Mouse (Mus musculus): ENCODE results near the gene Tex21.

The Tex21 gene

GRCm38 (mm10) chr12:76266875-76267274, 20.3 kb upstream of the Tex21 start:
- TF ChIP-seq GATA4 (IDR thresholded peaks at IDR 0.05; ENCODE audit: insufficient replicate concordance, low read length) = no peak

DNA sequence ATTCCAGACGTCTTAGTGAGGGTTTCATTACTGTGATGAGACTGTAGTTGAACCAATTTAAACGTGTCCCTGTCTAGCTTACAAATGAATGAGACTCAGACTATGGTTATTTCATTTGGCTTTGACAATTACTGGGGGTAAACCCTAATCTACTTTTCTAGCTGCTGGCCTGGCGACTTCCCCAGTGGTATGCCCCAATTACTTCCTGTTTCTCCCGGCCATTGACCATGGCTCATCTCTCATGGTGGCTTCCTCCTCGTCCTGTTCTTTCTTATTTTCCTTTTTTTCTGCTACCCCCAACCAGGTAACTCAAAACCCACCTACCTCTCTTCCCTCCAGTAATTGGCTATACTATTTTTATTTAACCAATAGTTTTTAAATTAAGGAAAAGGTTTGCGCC, 18.5 kb upstream of the Tex21 start:
- TF ChIP-seq GATA4 (IDR thresholded peaks at IDR 0.05; ENCODE audit: insufficient replicate concordance, low read length) = no peak

DNA sequence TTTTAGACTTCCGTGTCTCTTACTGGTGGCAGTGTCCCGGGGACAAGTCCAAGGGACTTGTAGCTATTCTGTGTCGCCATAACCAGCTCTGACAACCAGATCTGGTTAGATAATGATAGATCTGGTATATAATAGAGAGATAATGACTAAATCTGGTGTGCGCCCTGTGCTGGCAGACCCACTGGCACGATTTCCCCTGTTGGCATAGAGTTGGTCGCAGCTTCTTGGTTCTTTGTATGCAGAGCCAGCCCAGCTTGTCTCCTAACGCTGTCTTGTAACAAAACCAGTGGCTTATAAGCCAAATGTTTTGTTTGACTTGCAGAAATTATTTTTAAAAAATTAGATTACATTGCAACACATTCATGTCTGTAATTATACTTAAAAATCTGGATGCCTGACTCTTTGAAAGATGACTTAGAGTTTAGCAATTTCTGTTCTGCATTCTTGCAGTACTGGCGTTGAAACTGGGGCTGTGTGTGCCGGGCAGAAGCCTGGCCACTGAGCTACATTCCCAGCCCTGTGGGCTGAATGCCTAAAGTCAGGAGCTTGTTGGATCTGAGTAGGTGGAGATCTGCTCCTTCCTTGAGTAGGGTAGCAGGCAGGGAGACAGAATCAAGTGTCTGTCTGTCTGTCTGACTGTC, 17.9 kb upstream of the Tex21 start:
- no peak for TF ChIP-seq GATA4 (IDR thresholded peaks at IDR 0.05; ENCODE audit: insufficient replicate concordance, low read length)

- no peak for TF ChIP-seq GATA4 (IDR thresholded peaks at IDR 0.05; ENCODE audit: insufficient replicate concordance, low read length)
Measured at GRCm38 (mm10) chr12:76263876-76264275, 17.3 kb upstream of the Tex21 start.

- TF ChIP-seq GATA4 (IDR thresholded peaks at IDR 0.05; ENCODE audit: insufficient replicate concordance, low read length) = no peak
Measured at GRCm38 (mm10) chr12:76262918-76263317, 16.4 kb upstream of the Tex21 start.

DNA sequence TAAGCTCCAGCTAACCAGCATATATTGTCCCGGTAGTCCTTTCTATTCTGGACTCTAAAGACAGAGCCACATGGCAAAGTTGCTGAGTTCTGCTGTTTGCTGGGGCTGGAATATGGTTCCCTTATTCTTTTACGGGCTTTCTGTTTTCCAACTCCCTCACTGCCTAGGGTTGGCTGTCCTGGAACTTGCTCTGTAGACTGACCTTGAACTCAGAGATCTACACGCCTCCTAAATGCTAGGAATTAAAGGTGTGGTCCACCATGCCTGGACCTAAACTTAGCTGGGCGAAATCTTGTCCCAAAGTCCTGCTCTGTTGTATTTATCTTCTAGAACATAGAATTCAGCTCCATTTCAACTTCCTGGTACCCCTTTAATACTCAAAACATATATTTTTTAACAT, 15.0 kb upstream of the Tex21 start:
- no peak for TF ChIP-seq GATA4 (IDR thresholded peaks at IDR 0.05; ENCODE audit: insufficient replicate concordance, low read length)

DNA sequence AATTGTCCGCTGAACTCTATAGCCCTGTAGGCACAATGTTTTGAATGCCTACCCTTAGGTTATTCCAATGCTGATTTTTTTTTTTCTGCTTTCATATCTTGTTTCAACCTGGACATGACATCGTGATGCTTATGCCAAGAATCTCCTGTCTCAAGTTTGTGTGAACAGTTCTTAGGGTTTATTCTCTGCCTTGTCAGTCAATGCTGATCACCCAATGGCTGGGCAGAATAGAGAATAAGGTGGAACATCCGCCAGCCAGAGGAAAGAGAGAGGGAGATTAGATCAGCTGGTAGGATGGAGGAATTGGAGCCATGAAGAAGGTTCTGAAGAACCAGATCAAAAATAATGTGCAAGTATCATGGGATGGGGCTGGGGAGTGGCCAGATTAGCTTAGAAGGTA, 14.1 kb upstream of the Tex21 start:
- no peak for TF ChIP-seq GATA4 (IDR thresholded peaks at IDR 0.05; ENCODE audit: insufficient replicate concordance, low read length)

DNA sequence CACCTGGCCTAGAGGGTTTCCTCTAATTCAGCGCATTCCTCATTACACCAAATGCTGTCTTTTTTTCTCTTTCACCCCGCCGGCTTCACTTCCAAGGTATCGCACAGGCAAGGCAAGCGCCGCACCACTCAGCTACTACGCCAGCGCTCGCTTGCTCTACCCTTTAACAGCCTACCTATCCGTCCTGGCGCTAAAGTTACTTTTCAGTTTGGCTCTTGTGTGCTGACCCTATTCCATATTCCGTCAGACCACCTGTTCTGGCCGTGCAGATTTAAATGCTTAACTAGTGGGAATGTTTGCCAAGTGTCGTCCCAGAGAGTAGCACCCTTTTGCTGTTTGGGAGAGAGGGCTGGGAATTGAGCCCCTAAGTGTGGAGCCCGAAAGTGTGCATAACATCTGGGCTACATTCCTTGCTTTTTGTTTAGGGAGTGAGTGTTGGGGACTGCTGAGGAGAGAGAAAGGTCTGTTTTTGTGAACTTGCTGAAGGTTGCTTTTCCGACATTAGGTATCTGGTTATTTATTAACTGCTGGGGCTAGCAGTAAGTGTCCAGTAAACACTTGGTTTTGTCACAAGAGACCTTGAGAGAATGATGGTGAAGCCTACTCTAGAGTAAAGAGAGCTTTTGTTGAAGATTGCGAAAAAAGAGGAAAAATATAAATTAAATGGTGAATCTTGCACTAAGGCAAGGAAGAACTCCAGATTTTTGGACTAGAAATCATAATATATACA, 9.7 kb upstream of the Tex21 start:
- TF ChIP-seq GATA4 (IDR thresholded peaks at IDR 0.05; ENCODE audit: insufficient replicate concordance, low read length) = no peak

DNA sequence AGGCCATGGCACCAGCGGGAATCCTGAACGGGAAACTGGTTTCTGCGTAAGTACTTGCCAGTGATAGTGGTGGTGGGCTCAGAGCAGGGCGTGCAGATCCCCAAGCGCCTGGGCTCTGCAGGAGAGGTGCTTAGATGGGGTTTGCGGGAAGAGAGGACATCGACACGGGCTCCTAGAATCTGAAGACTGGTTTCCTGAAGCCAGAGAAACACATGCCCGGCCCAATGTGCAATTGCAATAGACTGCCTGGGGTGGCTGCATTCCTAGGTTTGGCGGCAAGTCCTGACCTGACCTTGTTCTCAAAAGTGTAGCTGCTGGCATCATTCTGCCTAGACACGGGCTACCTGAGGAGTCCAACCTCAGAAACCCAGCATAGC, 8.9 kb upstream of the Tex21 start:
- no peak for TF ChIP-seq GATA4 (IDR thresholded peaks at IDR 0.05; ENCODE audit: insufficient replicate concordance, low read length)

- no peak for TF ChIP-seq GATA4 (IDR thresholded peaks at IDR 0.05; ENCODE audit: insufficient replicate concordance, low read length)
Measured at GRCm38 (mm10) chr12:76254725-76255498, 8.4 kb upstream of the Tex21 start, which contains the start of gene Mthfd1. Gene Mthfd1, plus strand, starts transcription at chr12:76255298.

DNA sequence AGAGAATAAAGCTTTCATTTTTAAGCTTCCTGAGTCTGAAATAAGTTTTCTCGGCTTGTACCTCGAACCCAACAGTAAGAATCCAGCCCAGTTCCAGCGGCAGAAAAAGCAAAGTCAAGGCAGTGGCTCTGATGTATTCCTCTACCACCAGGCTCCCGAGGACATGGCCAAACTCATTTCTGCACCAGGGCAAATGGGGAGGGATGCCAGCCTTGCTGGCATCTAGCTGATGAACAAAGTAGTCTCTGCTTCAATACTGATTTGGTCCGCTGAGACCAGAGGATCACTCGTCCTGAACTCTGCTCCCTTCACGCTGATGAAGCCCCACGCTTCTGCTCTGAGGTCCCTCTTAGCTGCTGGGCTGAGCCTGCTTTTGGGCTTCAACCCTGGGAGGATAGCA, 7.4 kb upstream of the Tex21 start:
- no peak for TF ChIP-seq GATA4 (IDR thresholded peaks at IDR 0.05; ENCODE audit: insufficient replicate concordance, low read length)

GRCm38 (mm10) chr12:76253591-76253990, 7.0 kb upstream of the Tex21 start:
- TF ChIP-seq GATA4 (IDR thresholded peaks at IDR 0.05; ENCODE audit: insufficient replicate concordance, low read length) = no peak

- TF ChIP-seq GATA4 (IDR thresholded peaks at IDR 0.05; ENCODE audit: insufficient replicate concordance, low read length) = no peak
Measured at GRCm38 (mm10) chr12:76253090-76253489, 6.5 kb upstream of the Tex21 start.

DNA sequence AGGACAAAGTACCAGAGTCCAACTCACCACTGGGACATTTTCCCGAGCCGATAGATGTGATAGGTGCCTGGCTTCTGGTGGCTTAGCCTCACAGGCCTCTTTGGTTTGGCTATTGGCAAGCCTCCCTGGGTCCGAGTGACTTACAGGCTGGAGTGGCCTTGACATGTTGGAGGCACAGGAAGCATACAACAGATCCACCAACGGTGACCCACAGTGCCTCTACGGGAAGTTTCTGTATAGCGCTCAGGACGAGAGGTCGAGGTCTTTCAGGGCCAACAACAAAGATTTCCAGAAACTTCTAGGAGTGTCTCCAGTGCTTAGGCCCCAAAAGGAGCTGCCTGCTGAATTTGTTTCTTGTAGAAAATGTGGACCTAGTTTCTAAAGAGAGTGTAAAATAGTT, 1.6 kb downstream of the Tex21 start:
- no peak for TF ChIP-seq GATA4 (IDR thresholded peaks at IDR 0.05; ENCODE audit: insufficient replicate concordance, low read length)

DNA sequence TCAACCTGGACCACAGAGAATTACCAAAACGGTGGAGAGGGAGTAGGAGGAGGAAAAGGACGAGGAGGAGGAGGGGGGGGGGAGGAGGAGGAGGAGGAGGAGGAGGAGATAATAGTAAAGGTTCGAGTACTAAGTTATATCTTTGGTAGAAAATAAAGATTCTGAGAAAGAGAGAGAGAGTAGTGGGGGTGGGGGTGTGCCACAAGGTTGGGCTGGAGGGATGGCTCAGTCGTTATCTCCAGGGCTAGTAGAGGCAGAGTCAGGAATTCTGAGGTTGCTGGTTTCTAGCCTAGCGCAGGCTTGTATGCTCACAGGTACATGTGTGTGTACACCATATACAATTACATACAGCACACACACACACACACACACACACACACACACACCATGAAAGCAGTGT, 4.7 kb downstream of the Tex21 start:
- no peak for TF ChIP-seq GATA4 (IDR thresholded peaks at IDR 0.05; ENCODE audit: insufficient replicate concordance, low read length)

- no peak for TF ChIP-seq GATA4 (IDR thresholded peaks at IDR 0.05; ENCODE audit: insufficient replicate concordance, low read length)
Measured at GRCm38 (mm10) chr12:76241084-76241483, 5.5 kb downstream of the Tex21 start.

Data from liver, adult (tissue).